Mouse (Mus musculus): Measurements from ENCODE around the gene Megf6.

Gene Megf6

DNA sequence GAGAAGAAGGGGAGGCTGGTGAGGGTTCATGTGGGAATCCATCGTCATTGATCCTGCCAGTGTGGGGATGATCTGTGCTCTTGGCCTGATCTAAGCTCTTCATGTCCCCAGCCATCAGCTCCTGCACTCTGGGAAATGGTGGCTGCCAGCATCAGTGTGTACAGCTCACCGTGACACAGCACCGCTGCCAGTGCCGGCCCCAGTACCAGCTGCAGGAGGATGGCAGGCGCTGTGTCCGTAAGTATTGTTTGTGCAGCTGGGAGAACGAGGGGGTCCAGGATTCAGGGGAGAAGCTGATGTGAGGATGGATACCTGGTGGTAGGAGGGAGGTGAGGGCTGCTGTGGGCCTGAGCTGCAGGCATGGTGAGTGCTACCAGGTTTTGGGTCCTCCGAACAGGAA, 78.8 kb downstream of the Megf6 start:
- no peak for DNase-seq (ENCODE audit: low read depth, low spot score)

DNA sequence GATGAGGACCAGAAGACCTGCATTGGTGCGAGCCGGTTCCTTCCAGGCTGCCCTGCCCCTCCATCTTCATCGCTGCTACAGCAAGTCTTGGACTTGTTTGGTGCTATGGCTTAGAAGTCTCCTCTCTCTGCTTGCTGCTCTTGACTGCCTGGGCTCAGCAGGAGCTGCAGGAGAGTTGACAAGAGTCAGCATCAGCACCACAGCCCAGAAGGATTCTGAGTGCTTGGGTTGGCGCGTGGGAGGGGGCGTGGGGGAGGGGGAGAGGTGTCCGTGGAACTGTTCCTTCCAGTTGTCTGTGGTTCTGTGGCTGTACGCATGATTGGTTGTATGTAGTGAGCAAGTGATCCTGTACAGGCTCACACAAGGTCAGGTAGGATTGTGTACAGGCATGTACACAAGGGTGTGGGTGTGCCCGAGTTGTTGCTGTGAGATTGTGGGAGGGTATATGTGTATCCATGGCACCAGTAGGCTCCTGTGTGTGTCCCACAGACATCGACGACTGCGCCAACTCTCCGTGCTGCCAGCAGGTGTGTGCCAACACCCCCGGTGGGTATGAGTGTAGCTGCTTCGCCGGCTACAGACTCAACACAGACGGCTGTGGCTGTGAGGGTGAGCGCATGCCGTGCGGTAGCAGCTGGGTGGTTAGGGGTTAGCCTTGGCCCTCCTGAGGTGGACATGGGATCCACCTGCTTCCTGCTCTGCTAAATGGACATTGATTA, 82.2 kb downstream of the Megf6 start:
- no peak for DNase-seq (ENCODE audit: low read depth, low spot score)

DNA sequence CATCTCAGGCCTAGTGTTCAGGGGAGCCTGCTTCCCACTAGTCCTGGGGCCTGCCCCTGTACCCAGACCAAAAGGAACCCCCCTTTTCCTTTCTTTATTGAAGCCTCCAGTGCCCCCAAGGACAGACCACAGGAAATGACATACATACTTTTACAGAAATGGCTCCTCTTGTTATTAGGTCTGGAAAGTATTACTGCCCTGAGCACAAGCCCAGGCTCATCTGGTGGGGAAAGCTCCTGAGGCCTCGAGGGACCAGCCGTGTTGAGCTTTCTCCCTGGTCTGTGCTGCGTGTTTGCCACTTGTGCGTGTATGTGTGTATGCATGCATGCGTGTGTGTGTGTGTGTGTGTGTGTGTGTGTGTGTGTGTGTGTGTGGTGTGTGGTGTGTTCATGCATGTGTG, 90.2 kb downstream of the Megf6 start:
- DNase-seq (ENCODE audit: low read depth, low spot score): no peak

DNA sequence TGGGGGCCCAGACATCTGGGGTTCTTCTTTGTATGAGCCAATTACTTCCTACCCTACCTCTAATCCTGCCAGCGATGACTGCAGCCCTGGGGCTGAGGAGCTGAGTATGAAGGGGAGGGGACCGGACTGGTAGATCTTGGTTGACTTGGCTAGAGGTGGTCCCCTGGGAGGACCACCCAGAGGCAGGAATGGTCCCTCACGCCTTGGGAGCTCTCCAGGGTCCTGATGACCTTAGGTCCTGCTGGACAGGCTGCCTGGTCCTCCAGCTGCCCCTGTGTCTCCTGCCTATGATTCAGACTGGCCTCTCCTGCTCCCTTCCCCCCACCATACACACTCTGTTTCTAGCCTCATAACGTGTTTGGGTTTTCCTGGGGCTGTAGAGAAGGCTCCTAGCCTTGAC, 91.5 kb downstream of the Megf6 start:
- DNase-seq (ENCODE audit: low read depth, low spot score): no peak

DNA sequence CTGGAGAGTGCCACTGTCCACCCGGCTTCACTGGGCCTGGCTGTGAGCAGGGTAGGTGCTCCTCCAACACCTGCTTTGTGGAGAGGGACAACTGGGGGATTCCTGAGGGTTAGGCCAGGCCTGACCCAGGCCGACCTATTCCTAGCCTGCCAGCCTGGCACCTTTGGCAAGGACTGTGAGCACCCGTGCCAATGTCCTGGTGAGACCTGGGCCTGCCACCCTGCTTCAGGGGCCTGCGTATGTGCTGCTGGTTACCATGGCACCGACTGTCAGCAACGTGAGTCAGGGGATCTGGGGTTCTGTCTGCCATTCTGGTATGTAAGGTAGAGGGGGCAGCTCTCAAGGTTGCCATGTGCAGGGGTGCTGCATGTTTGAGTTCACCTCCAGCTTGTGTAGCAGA, 97.0 kb downstream of the Megf6 start:
- no peak for DNase-seq (ENCODE audit: low read depth, low spot score)

DNA sequence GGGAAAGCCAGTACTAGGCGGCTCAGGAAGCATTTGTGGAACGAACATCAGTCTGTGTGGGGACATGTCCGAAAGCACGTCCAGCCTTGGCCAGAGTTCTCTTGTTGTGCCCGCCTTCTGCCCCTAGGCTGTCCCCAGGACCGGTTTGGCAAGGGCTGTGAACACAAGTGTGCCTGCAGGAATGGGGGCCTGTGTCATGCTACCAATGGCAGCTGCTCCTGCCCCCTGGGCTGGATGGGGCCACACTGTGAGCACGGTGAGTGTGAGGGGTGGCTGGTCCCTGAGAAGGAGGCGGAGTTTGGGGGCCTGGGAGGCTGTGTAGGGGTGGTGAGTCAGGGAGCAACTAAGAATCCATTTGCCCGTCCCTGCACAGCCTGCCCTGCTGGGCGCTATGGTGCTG, 99.0 kb downstream of the Megf6 start:
- DNase-seq (ENCODE audit: low read depth, low spot score): no peak

DNA sequence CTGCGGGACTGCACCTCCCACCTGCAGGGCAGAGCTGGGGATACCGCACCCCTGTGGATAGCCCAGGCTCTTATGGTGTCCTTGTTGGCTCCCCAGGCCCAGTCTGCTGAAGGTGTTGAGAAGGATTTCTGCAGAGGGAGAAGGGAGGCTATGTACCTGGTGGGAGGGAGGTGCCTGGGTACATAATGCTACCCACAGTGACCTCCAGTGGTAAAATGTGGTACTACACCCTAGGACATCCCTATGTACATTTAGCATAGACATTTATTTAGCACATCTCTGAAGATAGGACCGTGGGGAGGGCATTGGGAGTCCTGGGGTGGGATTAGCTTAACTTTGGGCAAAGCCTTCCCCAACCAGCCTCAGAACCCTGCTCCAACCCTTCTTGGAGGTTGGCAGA, 102.5 kb downstream of the Megf6 start:
- peak; percentile 80 for DNase-seq (ENCODE audit: low read depth, low spot score)

DNA sequence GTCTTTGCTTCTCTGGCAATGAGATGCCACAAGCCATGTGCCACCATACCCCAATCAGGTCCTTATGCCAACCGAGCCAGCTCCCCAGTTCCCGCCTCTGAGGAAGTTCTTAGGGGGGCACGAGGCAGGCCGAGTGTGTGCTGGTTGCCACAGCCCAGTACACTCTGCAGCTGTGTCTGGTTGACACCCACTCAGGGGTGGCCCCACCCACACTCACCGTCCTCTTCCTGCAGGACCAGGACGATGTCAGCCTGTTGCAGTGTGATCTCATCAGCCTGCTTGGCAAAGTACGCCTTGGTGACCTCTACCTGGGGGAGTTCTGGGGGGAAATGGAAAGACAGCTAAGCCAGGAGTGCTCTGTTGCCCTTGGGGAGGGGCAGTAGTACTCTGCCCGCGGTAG, 109.0 kb downstream of the Megf6 start:
- no peak for DNase-seq (ENCODE audit: low read depth, low spot score)

DNA sequence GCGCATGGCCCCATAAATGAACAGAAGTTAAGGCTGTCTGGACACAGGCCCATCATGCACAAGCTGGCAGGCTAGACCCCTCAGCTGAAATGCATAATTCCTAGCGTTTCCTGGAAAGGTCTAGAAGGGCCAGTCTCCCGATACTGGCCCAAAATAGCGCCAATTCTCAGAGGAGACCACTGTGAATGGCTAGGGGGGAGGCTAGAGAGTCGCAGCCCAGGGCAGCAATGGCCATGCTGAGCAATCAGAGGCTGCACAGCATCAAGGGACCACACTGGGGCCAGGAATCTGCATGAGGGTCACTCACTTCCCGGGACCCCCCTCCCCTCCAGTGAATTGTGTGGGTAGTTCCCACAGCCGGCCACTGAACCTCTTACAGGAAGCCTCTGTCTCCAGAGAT, 113.1 kb downstream of the Megf6 start:
- no peak for DNase-seq (ENCODE audit: low read depth, low spot score)

DNA sequence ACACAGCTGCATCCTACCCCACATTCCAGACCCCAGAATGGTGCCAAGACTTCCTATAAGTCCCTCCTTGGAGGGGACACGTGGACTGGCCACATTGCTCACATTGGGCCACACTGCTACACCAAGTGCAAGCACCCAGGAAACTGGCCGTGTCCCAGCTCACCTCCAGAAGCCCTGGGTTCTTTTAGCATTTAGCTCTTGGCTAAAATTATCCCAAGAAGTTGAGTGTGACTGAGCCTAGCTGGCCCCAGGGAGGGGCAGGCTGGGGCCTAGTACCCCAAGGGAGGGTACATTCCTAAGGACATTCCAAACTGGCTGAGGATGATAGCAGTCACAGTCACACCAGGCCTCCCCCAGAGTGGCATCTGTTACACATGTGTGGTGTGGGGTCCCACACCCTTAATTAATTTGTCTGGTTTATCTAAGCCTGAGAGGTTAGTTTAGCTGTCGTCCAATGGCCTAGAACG, 123.2 kb downstream of the Megf6 start:
- no peak for DNase-seq (ENCODE audit: low read depth, low spot score)

DNA sequence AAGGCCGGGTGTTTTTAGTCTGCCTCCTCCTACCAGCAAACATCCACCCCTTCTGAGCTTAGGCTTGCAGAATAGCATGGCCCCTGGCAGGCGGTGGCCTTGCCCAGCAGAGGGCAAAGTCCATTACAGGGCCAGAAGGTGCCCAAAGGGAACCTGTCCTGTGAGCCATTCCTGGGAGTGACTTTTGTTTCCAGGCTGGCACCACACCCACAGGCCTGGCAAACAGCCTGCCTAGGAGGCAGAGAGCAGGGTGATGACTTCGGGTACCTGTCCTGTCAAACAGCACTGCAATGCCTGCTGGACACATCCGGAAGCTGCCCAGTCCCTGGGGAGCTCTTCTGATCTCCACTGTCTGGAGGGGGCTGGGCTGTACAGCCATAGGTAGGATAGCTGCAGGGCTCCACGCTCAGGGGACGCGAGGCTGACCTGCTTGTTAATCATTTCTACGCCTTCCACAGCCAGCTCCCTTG, 123.8 kb downstream of the Megf6 start:
- no peak for DNase-seq (ENCODE audit: low read depth, low spot score)

DNA sequence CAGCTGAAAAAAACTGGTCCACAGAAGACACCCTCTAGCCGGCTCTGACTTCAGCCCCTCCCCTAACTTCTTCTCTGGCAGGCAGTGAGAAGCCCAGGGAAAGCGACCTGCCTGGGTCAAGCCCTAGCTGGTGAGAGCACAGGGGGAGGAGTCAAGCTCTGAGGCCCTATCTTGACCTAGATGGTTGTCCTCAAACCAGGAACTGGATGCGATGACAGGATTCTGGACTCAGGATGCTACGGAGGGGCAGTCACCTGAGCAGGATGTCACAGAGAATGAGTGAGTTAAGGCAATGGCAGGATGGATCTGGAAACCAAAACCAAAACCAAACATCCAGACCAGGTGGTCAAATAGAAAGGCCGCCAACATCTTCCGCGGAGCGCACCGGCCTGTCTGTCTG, 127.2 kb downstream of the Megf6 start:
- peak; percentile 83 for DNase-seq (ENCODE audit: low read depth, low spot score)

DNA sequence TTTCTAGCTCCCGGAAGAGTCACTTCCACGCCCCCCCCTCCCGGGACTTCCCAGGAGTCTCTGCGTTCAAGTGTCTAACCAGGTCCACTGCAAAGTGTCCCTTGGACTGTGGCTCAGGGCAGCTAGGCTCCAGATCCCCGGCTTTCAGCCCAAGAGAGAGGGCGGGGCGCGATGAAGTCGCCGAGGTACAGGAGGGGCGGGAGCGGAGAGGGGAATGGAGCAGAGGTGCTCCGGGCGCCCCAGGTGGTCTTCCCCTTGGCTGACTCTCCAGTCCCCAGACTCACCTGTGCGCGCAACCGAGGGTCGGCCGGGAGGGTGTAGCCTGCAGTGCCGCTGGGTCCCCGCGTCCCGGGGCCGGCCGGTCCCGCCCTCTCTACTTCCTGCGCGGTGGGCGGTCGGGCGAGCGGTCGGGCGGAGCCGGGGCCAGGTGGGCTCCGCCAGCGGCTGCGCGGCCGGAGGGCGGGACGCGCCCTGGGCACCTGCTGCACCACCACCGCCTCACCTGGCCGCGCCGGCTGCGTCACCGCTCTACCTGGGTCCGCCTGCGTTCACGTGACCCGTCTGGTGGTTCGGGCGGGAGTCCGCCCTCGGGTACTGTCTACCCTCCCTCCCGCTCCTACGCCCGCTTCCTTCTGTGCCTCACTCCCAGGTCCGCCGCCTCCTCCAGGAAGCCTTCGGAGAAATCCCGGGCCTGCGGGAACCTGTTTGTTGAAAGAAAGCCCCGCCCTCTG, 129.2 kb downstream of the Megf6 start:
- DNase-seq (ENCODE audit: low read depth, low spot score): peak; percentile 66

DNA sequence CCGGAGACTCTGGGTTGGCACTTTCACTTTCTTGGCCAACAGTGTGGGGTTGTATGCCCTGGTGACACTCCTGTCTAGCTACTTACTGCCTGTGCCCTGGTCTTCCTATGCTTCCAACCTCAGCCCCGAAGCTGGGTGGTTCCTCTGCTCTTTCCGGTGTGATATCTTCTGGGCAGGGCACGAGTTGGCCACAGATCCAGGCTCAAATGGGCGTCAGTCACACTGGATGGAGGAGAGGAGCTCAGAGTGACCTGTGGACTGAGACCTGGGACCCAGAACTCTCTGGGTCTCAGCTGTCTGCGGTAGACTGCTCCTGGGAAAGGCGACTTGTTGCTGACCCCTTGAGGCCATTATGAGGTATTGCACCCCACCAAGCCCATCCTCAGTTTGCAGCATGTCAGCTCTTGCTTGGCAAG, 130.9 kb downstream of the Megf6 start, which contains the start of gene Arhgef16:
Gene Arhgef16, minus strand, starts transcription at position 211 of the 416 bp plus-strand sequence.
- DNase-seq (ENCODE audit: low read depth, low spot score): peak; percentile 77

DNA sequence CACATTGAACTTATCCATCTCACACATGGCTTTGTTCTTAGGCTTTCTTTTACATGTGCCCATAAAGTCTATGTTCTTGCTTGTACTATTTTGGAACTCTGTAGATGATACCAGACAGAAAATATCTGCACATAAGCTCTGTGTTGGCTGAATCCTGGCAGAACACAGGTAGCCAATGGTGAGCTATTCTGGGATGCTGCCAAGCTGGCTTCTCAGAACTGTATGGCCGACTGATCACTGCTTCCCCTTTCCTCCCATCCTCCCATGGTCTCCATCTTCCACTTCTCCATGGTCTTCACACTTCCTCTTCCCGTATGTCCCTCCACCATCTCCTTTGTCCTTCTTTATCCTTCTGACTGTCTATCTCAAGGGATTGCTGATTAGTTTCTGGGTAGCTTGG, 138.6 kb downstream of the Megf6 start:
- no peak for DNase-seq (ENCODE audit: low read depth, low spot score)

DNA sequence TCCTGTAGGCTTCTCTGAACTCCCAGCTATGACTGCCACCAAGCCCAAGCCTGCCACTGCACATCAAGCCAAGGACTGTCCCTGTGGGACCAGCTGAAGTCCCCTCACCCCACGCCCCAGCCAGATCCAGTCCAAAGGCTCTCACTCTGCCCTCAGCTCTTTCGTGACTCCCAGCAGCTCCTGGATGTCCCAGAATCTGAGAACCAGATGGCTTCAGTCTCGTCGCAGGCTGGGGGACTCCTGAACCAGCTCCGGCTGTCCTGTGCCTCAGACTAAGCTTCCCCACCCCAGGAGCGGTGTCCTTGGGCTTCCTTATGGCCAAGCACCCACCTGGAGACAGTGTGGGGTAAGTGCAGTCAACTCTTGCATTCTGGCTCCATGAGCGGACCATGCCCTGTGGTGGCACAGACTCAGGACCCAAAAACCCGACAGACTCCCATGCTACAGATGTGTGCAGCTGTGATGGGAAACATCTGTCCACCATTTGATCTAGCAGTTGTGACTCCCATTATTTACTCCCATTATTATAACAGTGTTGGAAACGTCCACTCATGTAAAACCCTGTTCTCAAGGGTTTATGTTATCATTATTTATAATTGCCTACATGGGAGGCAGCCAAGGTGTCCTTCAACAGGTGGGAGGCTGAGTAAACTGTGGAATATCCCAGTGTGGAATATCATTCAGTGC, 140.2 kb downstream of the Megf6 start:
- DNase-seq (ENCODE audit: low read depth, low spot score): no peak

DNA sequence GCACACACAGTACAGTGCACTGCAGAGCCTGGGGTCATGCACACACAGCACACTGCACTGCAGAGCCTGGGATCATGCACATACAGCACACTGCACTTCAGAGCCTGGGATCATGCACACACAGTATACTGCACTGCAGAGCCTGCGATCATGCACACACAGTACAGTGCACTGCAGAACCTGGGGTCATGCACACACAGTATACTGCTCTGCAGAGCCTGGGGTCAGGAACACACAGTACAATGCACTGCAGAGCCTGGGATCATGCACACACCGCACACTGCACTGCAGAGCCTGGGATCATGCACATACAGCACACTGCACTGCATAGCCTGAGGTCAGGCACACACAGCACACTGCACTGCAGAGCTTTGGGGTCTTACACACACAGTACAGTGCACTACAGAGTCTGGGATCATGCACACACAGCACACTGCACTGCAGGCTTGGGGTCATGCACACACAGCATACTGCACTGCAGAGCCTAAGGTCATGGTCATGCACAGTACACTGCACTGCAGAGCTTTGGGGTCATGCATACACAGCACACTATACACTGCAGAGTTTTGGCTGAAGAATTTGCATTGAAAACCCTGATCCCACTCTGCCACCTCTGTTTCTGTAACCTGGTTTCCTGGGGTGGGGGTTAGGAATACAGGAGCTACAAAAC, 141.7 kb downstream of the Megf6 start:
- no peak for DNase-seq (ENCODE audit: low read depth, low spot score)

DNA sequence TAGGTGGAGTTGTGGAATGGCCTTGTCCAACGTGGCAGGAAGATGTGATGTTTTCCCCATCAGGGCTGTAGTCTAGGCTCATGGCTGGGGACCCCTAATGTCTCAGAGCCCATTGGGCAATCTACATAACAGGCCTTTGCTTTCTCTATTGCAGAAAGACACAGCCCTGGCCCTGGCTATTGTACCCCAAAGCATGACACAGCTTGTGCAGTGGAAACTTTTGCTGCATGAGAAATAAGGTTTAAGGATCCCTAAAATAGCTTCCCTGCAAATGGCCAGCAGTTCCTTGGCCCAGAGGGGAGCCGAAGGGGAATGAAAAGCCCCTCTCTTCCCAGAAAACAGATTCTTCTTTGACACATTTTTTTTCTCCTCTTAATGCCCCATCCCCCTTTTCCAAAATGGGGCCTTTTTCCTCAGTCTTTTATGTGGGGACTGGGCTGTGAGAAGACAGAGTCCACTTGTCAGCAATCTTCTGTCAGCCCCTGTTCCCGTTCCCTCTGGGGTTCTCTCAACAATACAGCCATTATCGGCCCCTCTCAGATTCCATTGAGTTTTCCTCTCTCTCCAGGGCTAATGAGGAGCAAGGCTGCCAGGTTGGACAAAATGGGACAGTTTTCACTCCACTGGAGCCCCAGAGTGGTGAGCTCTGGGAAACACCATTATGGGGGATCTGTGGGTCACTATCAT, 142.5 kb downstream of the Megf6 start:
- DNase-seq (ENCODE audit: low read depth, low spot score): no peak

DNA sequence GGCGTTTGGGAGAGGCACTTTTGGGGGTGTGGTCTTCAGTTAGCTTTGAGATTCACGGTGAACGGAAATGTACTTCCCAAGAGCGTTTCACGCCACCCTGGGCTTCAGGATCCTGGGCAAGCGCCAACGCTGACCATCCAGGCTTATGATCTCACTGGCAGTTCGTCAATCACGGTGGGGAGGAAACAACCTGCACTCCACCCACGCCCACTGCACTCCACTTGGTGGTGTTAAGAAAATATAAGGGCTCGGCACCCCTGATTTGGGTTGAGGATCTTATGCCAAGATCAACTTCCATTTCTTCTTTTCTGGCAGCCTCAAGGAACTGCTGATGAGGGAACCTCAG, 143.1 kb downstream of the Megf6 start:
- DNase-seq (ENCODE audit: low read depth, low spot score): no peak

Measured in ES-CJ7 (cell line).